Mouse (Mus musculus): Measurements from ENCODE around the gene Mospd3.
A peak's percentile ranks its signal among the peaks of the same experiment; 100 is the strongest.

DNA sequence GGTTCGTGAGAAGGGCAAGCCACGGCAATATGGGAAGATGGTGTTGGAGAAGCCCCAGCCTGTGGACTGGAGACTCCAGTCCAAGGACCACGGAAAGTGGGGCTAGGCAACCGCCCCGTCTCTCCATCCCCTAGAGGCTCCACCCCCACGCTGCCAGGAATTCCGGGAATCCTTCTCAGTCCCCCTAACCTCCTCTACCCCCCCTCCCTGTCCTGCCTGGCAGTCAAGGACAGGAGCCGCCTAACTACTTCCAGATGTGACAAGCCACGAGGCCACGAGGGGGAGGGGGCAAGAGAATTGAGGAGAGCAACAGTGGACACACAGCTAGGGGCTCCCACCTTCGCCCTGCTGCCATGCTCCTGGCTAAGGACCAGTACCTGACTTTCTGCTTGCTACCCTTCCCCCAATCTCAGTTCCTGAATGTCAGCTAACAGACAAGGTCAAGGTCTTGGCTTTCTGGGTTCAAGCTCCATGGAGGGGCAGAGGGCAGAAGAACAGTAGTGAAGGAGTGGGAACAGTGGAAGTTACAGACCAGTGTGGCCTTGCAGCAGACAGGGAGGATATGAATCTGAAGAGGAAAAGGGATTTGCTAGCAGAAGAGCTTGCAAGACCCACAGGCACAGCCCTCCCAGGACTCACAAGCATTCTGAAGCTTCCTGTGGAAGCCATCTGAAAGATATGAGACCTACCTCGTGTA is 9.8 kb upstream of the Mospd3 start:
- TF ChIP-seq CTCF (IDR thresholded peaks at IDR 0.05; ENCODE audit: low read depth, low read length) = no peak
- TF ChIP-seq EP300 (IDR thresholded peaks at IDR 0.05; ENCODE audit: insufficient read depth, low read depth, low read length) = peak; percentile 82
